Mouse (Mus musculus) olfactory bulb, adult 2 months (tissue): ENCODE data around the gene Ano6.

ENCODE experiments used
- CTCF ChIP-seq: fragments of 200-500 bp; IDR thresholded peaks from 2 replicates; pipeline ENCODE4 v1.5.1; 2012; ENCODE audit warnings: low read depth, mild to moderate bottlenecking, low read length, moderate library complexity; ENCODE audit not compliant: insufficient read depth
- POLR2A ChIP-seq: fragments of 200-500 bp; IDR thresholded peaks from 2 replicates; pipeline ENCODE4 v1.6.1; 2012; ENCODE audit warnings: mild to moderate bottlenecking, low read depth, low read length, moderate library complexity; ENCODE audit not compliant: insufficient read depth

GRCm38 (mm10) chr15:95962411-95963123 is 171.9 kb downstream of the Ano6 start:
- no peak for TF ChIP-seq POLR2A
- TF ChIP-seq CTCF, result no peak
